Mouse (Mus musculus): ENCODE results near the gene Becn1.

GRCm38 (mm10) chr11:101334023-101334422 lies 31.9 kb upstream of the Becn1 start:
- TF ChIP-seq CTCF (IDR thresholded peaks at IDR 0.05; ENCODE audit: control insufficient read depth, insufficient read depth, insufficient read length) (no peak), CEBPB (IDR thresholded peaks at IDR 0.05; ENCODE audit: low read depth) (no peak), USF1 (IDR thresholded peaks at IDR 0.05; ENCODE audit: low read depth) (no peak)
